Mouse (Mus musculus) midbrain, embryonic 10.5 days (tissue): ENCODE measurements at regions not wholly inside any gene's neighbourhood (a gene's known extent, or its start where the extent isn't known, plus 50 kb on each side); places are given as distances from the start of the nearest gene placed in this dataset.

Experiments
- DNase-seq: peaks from one replicate; pipeline ENCODE4 v3.0.0-alpha.2; 2017; ENCODE audit warnings: low spot score
- H3K27ac ChIP-seq: fragments of 300-500 bp; sonication (generic); replicated peaks from 2 replicates; pipeline ENCODE4 v1.5.1; 2016; ENCODE audit warnings: mild to moderate bottlenecking
- H3K27me3 ChIP-seq: fragments of 300-500 bp; sonication (generic); 2 replicates; pipeline ENCODE4 v1.6.1; 2016; ENCODE audit warnings: low read depth, mild to moderate bottlenecking; ENCODE audit not compliant: poor library complexity, severe bottlenecking
- H3K36me3 ChIP-seq: fragments of 300-500 bp; sonication (generic); 2 replicates; pipeline ENCODE4 v1.6.1; 2016; ENCODE audit warnings: mild to moderate bottlenecking, moderate library complexity
- H3K4me1 ChIP-seq: fragments of 300-500 bp; sonication (generic); 2 replicates; pipeline ENCODE4 v1.6.1; 2016
- H3K4me3 ChIP-seq: fragments of 300-500 bp; sonication (generic); 2 replicates; pipeline ENCODE4 v1.5.1; 2016; ENCODE audit warnings: mild to moderate bottlenecking, moderate library complexity
- H3K9me3 ChIP-seq: fragments of 300-500 bp; sonication (generic); replicated peaks from 2 replicates; pipeline ENCODE4 v1.6.1; 2016; ENCODE audit warnings: mild to moderate bottlenecking
- WGBS: fragments of 180-500 bp; shearing (Covaris S2); methylation state at CpG from one replicate; pipeline ENCODE4 v1.1.7; 2016; 5-methylcytosine and 5-hydroxymethylcytosine counted together

GRCm38 (mm10) chr10:111845946-111846345 lies 126.5 kb upstream of the Krr1 start:
- H3K9me3 ChIP-seq = no peaks in the 10 kb centered on the region

GRCm38 (mm10) chr10:111854254-111854653 lies 118.2 kb upstream of the Krr1 start:
- H3K27ac ChIP-seq = no peak overlapping the region
- DNase-seq = no peak
- no peak overlapping the region for H3K4me3 ChIP-seq
- H3K27me3 ChIP-seq = no peaks in the 10 kb centered on the region
- no peaks in the 10 kb centered on the region for H3K36me3 ChIP-seq
- 90% methylated on average over 5 of the region's 5 CpGs for WGBS
- peaks cover 7% of the 10 kb centered on the region; the same call in 1 of the 2 replicates for H3K4me1 ChIP-seq
- no peaks in the 10 kb centered on the region for H3K9me3 ChIP-seq

More at GRCm38 (mm10) chr10:111845946-111846345, 126.5 kb upstream of the Krr1 start:
- no peak for DNase-seq
- Histone ChIP-seq H3K36me3 (no peaks in the 10 kb centered on the region), H3K4me3 (no peak overlapping the region), H3K27me3 (no peaks in the 10 kb centered on the region), H3K4me1 (peaks cover 18% of the 10 kb centered on the region), H3K27ac (no peak overlapping the region)
- WGBS = 95% methylated on average over 2 of the region's 2 CpGs

DNA sequence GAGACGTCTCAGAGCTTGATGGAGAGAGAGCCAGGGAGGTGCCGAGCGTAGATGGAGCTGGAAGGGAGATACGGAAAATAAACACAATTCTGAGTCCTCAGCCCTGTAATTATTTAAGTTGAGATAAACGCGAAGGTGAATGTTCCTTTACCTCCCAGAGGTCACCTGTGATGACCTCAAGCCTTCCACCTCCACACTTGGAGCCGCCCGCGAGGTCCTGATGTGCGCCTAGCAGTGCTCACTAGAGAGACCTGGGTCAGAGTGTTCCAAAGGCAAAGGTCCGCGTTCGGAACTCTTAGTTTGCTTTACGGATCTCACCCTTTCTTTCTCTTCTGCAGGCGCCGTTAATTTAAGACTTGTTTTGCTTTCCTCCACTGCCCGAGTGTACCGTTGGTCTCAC lies 117.0 kb upstream of the Krr1 start:
- no peak for DNase-seq
- H3K27ac ChIP-seq = no peak overlapping the region
- peaks cover 7% of the 10 kb centered on the region; the same call in 1 of the 2 replicates for H3K4me1 ChIP-seq
- WGBS = 94% methylated on average over 18 of the region's 18 CpGs
- H3K4me3 ChIP-seq = no peak overlapping the region
- H3K36me3 ChIP-seq = no peaks in the 10 kb centered on the region
- H3K27me3 ChIP-seq = no peaks in the 10 kb centered on the region
- H3K9me3 ChIP-seq = no peaks in the 10 kb centered on the region

DNA sequence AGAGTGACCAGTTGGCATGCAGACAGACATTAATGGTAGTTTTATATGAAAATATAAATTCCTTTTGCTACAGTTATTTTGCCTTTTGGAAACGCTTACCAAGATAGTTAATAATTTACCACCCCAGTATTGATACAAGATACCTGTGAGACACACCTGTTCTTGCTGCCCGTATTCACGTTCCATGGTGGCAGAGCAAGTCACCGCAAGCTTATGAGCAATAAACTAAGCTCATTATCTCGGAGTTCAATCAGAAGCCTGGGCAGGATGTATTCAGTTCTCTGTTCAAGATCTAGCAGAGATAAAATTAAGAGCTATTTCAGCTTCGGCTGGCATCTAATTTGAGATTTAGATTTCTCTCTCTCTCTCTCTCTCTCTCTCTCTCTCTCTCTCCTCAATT lies 114.1 kb upstream of the Krr1 start:
- no peaks in the 10 kb centered on the region for H3K36me3 ChIP-seq
- no peak for DNase-seq
- peaks cover 4% of the 10 kb centered on the region; the same call in 1 of the 2 replicates for H3K4me1 ChIP-seq
- H3K9me3 ChIP-seq = no peaks in the 10 kb centered on the region
- 91% methylated on average over 6 of the region's 6 CpGs for WGBS
- no peaks in the 10 kb centered on the region for H3K27me3 ChIP-seq
- no peak overlapping the region for H3K4me3 ChIP-seq
- no peak overlapping the region for H3K27ac ChIP-seq

DNA sequence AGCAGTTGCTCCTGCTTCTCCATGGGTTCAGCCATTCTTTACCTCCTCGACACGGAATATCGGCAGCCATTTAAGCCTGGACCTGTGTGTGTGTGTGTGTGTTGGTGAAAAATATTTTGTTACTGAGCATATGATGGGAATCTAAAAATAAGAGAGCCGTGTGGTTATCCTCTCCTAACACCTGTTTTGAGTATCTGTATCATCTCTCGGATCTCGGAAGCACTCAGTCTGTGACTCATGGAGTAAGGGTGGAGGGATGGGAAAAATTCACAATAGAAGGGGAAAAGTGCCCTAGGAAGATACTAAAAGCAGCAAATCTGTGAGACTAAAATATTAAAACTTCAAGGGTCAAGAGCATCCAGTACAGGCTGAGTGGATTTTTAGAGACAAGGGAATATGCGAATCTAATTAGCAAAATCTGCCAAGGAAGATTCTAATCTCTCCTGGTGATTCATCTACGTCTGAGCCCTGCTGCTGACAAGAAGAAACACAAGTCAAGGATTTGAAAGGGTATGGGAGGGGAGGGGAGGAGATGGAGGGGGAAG lies 107.1 kb upstream of the Krr1 start:
- Histone ChIP-seq H3K4me1 (peaks cover 25% of the 10 kb centered on the region), H3K36me3 (no peaks in the 10 kb centered on the region), H3K27me3 (no peaks in the 10 kb centered on the region), H3K27ac (no peak overlapping the region), H3K4me3 (no peak overlapping the region), H3K9me3 (0 out of 2 replicates have a peak, but pooled peaks cover 2% of the 10 kb centered on the region)
- no peak for DNase-seq
- 82% methylated on average over 8 of the region's 8 CpGs for WGBS

- Histone ChIP-seq H3K36me3 (no peaks in the 10 kb centered on the region), H3K27me3 (no peaks in the 10 kb centered on the region), H3K9me3 (0 out of 2 replicates have a peak, but pooled peaks cover 2% of the 10 kb centered on the region), H3K4me1 (peaks cover 25% of the 10 kb centered on the region), H3K27ac (peak overlapping the region; percentile 76), H3K4me3 (0 out of 2 replicates have a peak overlapping the region, but pooled peaks have one; percentile 9)
- 14% methylated on average over 6 of the region's 6 CpGs for WGBS
- DNase-seq = peak; percentile 39
Measured at GRCm38 (mm10) chr10:111867102-111867501, 105.4 kb upstream of the Krr1 start.

DNA sequence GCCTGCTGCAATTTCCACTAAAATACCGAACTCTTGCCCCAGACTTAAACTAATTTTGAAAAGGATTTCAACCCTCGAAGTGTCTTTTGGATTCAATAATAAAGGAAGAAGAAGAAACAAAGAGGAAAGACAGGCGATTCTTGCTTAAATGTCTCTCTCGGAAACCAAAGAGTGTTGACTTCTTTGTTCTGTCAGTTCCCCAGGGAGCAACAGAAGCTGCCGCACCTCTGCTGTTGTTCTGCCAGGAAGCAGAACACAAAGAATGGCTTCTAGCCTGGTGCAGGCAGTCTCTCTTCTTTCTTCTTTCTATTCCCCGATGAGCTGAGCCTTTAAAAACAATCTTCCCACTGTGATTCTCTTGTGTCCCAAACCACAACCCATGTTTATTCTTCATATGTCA lies 104.9 kb upstream of the Krr1 start:
- H3K27ac ChIP-seq = peak overlapping the region; percentile 76
- H3K4me3 ChIP-seq = 0 out of 2 replicates have a peak overlapping the region, but pooled peaks have one; percentile 9
- WGBS = 3% methylated on average over 6 of the region's 6 CpGs

DNA sequence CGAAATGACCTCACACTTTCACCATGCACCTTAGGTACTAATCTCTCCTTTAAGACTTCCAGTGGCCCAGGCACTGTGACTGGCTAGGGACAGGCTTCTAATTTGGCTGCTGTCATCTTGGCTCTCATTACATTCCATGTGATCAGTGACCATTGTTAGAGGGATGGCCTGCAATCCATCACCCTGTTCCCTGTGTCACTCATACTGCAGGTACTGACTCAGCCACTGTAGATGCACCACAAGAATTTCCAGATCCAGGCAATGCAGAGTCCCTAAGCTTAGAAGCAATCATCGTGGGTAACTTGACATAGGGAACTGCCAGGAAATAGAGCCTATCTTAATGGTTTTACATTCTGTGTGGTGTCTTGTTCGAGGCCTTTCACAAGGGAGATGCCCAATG lies 92.1 kb upstream of the Krr1 start:
- H3K4me3 ChIP-seq = no peak overlapping the region
- H3K36me3 ChIP-seq = no peaks in the 10 kb centered on the region
- no peak overlapping the region for H3K27ac ChIP-seq
- 71% methylated on average over 3 of the region's 3 CpGs for WGBS
- no peaks in the 10 kb centered on the region for H3K27me3 ChIP-seq
- DNase-seq = no peak
- H3K9me3 ChIP-seq = no peaks in the 10 kb centered on the region
- peaks cover 19% of the 10 kb centered on the region for H3K4me1 ChIP-seq

More for the DNA sequence above, 104.9 kb upstream of the Krr1 start:
- Histone ChIP-seq H3K4me1 (peaks cover 25% of the 10 kb centered on the region), H3K27me3 (no peaks in the 10 kb centered on the region), H3K9me3 (0 out of 2 replicates have a peak, but pooled peaks cover 2% of the 10 kb centered on the region), H3K36me3 (no peaks in the 10 kb centered on the region)
- DNase-seq = peak; percentile 44

- no peak overlapping the region for H3K27ac ChIP-seq
- H3K36me3 ChIP-seq = no peaks in the 10 kb centered on the region
- peak overlapping the region; percentile 32 for H3K4me3 ChIP-seq
- no peak for DNase-seq
- WGBS = 60% methylated on average over 24 of the region's 24 CpGs
- H3K9me3 ChIP-seq = no peaks in the 10 kb centered on the region
- no peaks in the 10 kb centered on the region for H3K27me3 ChIP-seq
- H3K4me1 ChIP-seq = peaks cover 19% of the 10 kb centered on the region
Measured at GRCm38 (mm10) chr10:111881339-111882211, 90.9 kb upstream of the Krr1 start.

GRCm38 (mm10) chr10:111882521-111882920 lies 89.9 kb upstream of the Krr1 start:
- 94% methylated on average over 6 of the region's 6 CpGs for WGBS
- Histone ChIP-seq H3K27ac (no peak overlapping the region), H3K9me3 (no peaks in the 10 kb centered on the region), H3K4me3 (no peak overlapping the region), H3K4me1 (peaks cover 19% of the 10 kb centered on the region), H3K36me3 (no peaks in the 10 kb centered on the region), H3K27me3 (no peaks in the 10 kb centered on the region)
- DNase-seq = no peak

- no peaks in the 10 kb centered on the region for H3K36me3 ChIP-seq
- DNase-seq = no peak
- no peaks in the 10 kb centered on the region for H3K9me3 ChIP-seq
- no peak overlapping the region for H3K4me3 ChIP-seq
- H3K27me3 ChIP-seq = no peaks in the 10 kb centered on the region
- 87% methylated on average over 4 of the region's 4 CpGs for WGBS
- H3K4me1 ChIP-seq = peaks cover 19% of the 10 kb centered on the region
- H3K27ac ChIP-seq = no peak overlapping the region
Measured at GRCm38 (mm10) chr10:111884701-111885100, 87.8 kb upstream of the Krr1 start.

DNA sequence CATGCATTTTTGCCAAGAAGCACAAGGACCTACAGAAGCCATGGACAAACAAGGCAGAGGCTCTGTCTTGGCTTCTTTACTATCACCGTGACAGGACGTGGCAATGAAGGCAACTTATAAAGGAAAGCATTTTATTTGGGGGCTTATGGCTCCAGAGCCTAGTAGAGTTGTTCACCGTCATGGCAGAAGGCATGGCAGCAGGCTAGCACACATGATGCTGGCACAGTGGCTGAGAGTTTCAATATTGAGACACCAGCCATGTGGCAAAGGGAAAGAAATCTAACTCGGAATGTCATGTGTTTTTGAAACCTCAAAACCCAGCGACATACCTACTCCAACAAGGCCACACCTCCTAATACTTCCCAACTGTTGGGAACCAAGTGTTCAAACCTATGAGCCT lies 83.4 kb upstream of the Krr1 start:
- WGBS = 97% methylated on average over 5 of the region's 5 CpGs
- DNase-seq = no peak
- Histone ChIP-seq H3K27me3 (no peaks in the 10 kb centered on the region), H3K9me3 (no peaks in the 10 kb centered on the region), H3K4me1 (no peaks in the 10 kb centered on the region), H3K27ac (no peak overlapping the region), H3K36me3 (no peaks in the 10 kb centered on the region), H3K4me3 (no peak overlapping the region)

DNA sequence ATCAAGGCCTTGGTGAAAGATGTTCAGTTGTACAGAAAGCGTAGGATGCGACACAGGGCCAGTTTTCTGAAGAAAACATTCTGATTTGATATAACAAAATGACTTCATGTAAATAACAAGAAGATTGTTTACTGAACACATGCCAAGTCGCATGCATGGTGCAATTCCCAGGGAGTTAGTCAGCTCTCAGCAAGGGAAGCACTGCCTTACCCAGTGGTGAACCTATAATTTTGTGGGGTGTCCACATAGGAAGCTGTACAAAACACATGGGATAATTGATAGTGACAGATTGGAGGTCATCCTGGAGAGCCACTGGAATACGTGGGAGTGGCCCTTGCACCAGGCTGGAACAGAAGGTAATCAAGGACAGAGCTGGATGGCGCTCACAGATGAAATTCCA lies 79.0 kb upstream of the Krr1 start:
- no peak overlapping the region for H3K27ac ChIP-seq
- H3K36me3 ChIP-seq = no peaks in the 10 kb centered on the region
- 0 out of 2 replicates have a peak, but pooled peaks cover 3% of the 10 kb centered on the region for H3K4me1 ChIP-seq
- 89% methylated on average over 5 of the region's 5 CpGs for WGBS
- no peaks in the 10 kb centered on the region for H3K27me3 ChIP-seq
- no peaks in the 10 kb centered on the region for H3K9me3 ChIP-seq
- H3K4me3 ChIP-seq = no peak overlapping the region
- DNase-seq = no peak
